Mouse (Mus musculus) neutrophil, adult 5-6 weeks (primary cell): ENCODE data around the gene Cpne2. TPM values are rescaled to one million over a fixed set of nuclear protein-coding genes. Genes with fewer than 3 reads are reported as not detected.

Source experiments
- total RNA-seq: library from RNA; stranded (forward); fragments of 200-1000 nt; gene quantifications from 2 replicates; pipeline ENCODE4 v1.2.3, GENCODE M21; 2017

Cpne2 gene
- total RNA-seq, 1 experiment from 2014 or later, result 35.5 TPM

Other genes with a start within 250 kb of the Cpne2 start
- 0.86 and 3.1 TPM in 2 replicates for gene Slc12a3, start 203.8 kb upstream of the Cpne2 start, total RNA-seq
- 142 and 154 TPM in 2 replicates for gene Herpud1, start 146.6 kb upstream of the Cpne2 start, total RNA-seq
- gene Nlrc5, start 98.6 kb upstream of the Cpne2 start, total RNA-seq, result 64.4 and 66.7 TPM in 2 replicates
- 38.4 and 44.0 TPM in 2 replicates for gene Rspry1, start 68.9 kb downstream of the Cpne2 start, total RNA-seq
- gene Fam192a, start 69.0 kb downstream of the Cpne2 start, total RNA-seq, result 87.2 and 119 TPM in 2 replicates
- 83.4 and 139 TPM in 2 replicates for gene Arl2bp, start 133.6 kb downstream of the Cpne2 start, total RNA-seq
- 0.25 and 0.81 TPM in 2 replicates for gene Pllp, start 163.3 kb downstream of the Cpne2 start, total RNA-seq
- gene Ccl22, start 212.6 kb downstream of the Cpne2 start, total RNA-seq, result not detected in 2 replicates
- not detected in 2 replicates for gene Cx3cl1, start 239.0 kb downstream of the Cpne2 start, total RNA-seq